Mouse (Mus musculus): ENCODE data around the gene Atg4b. TPM values are rescaled to one million over a fixed set of nuclear protein-coding genes. Genes with fewer than 3 reads are reported as not detected.
"Not testable (repeated sequence)": the region's sequence is repeated elsewhere in the genome, so short reads cannot be mapped to it uniquely, and the experiment has no call there.

The Atg4b gene
- polyA plus RNA-seq, 1 experiment from 2014 or later = 54.8 TPM

GRCm38 (mm10) chr1:93748539-93748938, 2.8 kb upstream of the Atg4b start:
- Histone ChIP-seq H3K9me3 (replicated peaks; ENCODE audit: control insufficient read depth, low read length) (no peaks in the 10 kb centered on the region), H3K9ac (ENCODE audit: low read length) (no peak overlapping the region), H3K4me1 (ENCODE audit: control insufficient read depth, insufficient read depth, low read length) (peaks cover 10% of the 10 kb centered on the region), H3K36me3 (ENCODE audit: control insufficient read depth, insufficient read depth) (peaks cover 16% of the 10 kb centered on the region), H3K4me3 (ENCODE audit: low read length) (no peak overlapping the region), H3K4me2 (ENCODE audit: low read depth, low read length) (no peak overlapping the region), H3K27me3 (ENCODE audit: control insufficient read depth, insufficient read depth, low read length) (no peaks in the 10 kb centered on the region), H3K27ac (ENCODE audit: low read length) (no peak overlapping the region)
- 94% methylated on average over 1 of the region's 1 CpGs for WGBS
- no peak for ATAC-seq (replicated peaks; ENCODE audit: extremely low read depth, insufficient read depth, low FRiP score)

- WGBS = under 1% methylated on average over 59 of the region's 59 CpGs
- peak overlapping the region; percentile 93 for H3K4me3 ChIP-seq (ENCODE audit: low read length)
- H3K36me3 ChIP-seq (ENCODE audit: control insufficient read depth, insufficient read depth) = peaks cover 16% of the 10 kb centered on the region
- ATAC-seq (replicated peaks; ENCODE audit: extremely low read depth, insufficient read depth, low FRiP score) = peak; percentile 38
- peak overlapping the region; percentile 96 for H3K9ac ChIP-seq (ENCODE audit: low read length)
- H3K9me3 ChIP-seq (replicated peaks; ENCODE audit: control insufficient read depth, low read length) = no peaks in the 10 kb centered on the region
- peak overlapping the region; percentile 90 for H3K4me2 ChIP-seq (ENCODE audit: low read depth, low read length)
- H3K27me3 ChIP-seq (ENCODE audit: control insufficient read depth, insufficient read depth, low read length) = no peaks in the 10 kb centered on the region
- H3K27ac ChIP-seq (ENCODE audit: low read length) = peak overlapping the region; percentile 92
- H3K4me1 ChIP-seq (ENCODE audit: control insufficient read depth, insufficient read depth, low read length) = peaks cover 12% of the 10 kb centered on the region
These were observed 2.7 kb downstream of the Atg4b start for GRCm38 (mm10) chr1:93753911-93754572.

GRCm38 (mm10) chr1:93754573-93755290, 3.4 kb downstream of the Atg4b start, which contains the start of gene Thap4:
Thap4 (minus strand) TSS chr1:93754864.
- peak within 1 kb of the TSS; percentile 93 for H3K4me3 ChIP-seq (ENCODE audit: low read length)
- under 1% methylated on average over 100 of the region's 121 CpGs for WGBS

GRCm38 (mm10) chr1:93755291-93755610, 4.0 kb downstream of the Atg4b start:
- WGBS = under 1% methylated on average over 13 of the region's 13 CpGs
- ATAC-seq (replicated peaks; ENCODE audit: extremely low read depth, insufficient read depth, low FRiP score) = no peak

More at GRCm38 (mm10) chr1:93754573-93755290, 3.4 kb downstream of the Atg4b start, which contains the start of gene Thap4:
- H3K9me3 ChIP-seq (replicated peaks; ENCODE audit: control insufficient read depth, low read length) = no peaks in the 10 kb centered on the region
- peaks cover 12% of the 10 kb centered on the region for H3K4me1 ChIP-seq (ENCODE audit: control insufficient read depth, insufficient read depth, low read length)
- peak within 1 kb of the TSS; percentile 92 for H3K27ac ChIP-seq (ENCODE audit: low read length)
- H3K9ac ChIP-seq (ENCODE audit: low read length) = peak within 1 kb of the TSS; percentile 96
- H3K27me3 ChIP-seq (ENCODE audit: control insufficient read depth, insufficient read depth, low read length) = no peaks in the 10 kb centered on the region
- H3K4me2 ChIP-seq (ENCODE audit: low read depth, low read length) = peak within 1 kb of the TSS; percentile 90
- H3K36me3 ChIP-seq (ENCODE audit: control insufficient read depth, insufficient read depth) = peaks cover 9% of the 10 kb centered on the region
- peak; percentile 91 for ATAC-seq (replicated peaks; ENCODE audit: extremely low read depth, insufficient read depth, low FRiP score)

GRCm38 (mm10) chr1:93755618-93756017, 4.3 kb downstream of the Atg4b start:
- Histone ChIP-seq H3K27me3 (ENCODE audit: control insufficient read depth, insufficient read depth, low read length) (no peaks in the 10 kb centered on the region), H3K36me3 (ENCODE audit: control insufficient read depth, insufficient read depth) (peaks cover under 1% of the 10 kb centered on the region), H3K27ac (ENCODE audit: low read length) (no peak overlapping the region; the same call in 1 of the 2 replicates), H3K4me1 (ENCODE audit: control insufficient read depth, insufficient read depth, low read length) (peaks cover 12% of the 10 kb centered on the region), H3K9ac (ENCODE audit: low read length) (peak overlapping the region; percentile 96), H3K4me3 (ENCODE audit: low read length) (peak overlapping the region; percentile 93), H3K9me3 (replicated peaks; ENCODE audit: control insufficient read depth, low read length) (no peaks in the 10 kb centered on the region), H3K4me2 (ENCODE audit: low read depth, low read length) (peak overlapping the region; percentile 84)
- WGBS = 24% methylated on average over 7 of the region's 7 CpGs
- ATAC-seq (replicated peaks; ENCODE audit: extremely low read depth, insufficient read depth, low FRiP score) = no peak

More at GRCm38 (mm10) chr1:93755291-93755610, 4.0 kb downstream of the Atg4b start:
- Histone ChIP-seq H3K9ac (ENCODE audit: low read length) (peak overlapping the region; percentile 96), H3K4me3 (ENCODE audit: low read length) (peak overlapping the region; percentile 93), H3K27ac (ENCODE audit: low read length) (peak overlapping the region; percentile 92), H3K36me3 (ENCODE audit: control insufficient read depth, insufficient read depth) (peaks cover 4% of the 10 kb centered on the region), H3K27me3 (ENCODE audit: control insufficient read depth, insufficient read depth, low read length) (no peaks in the 10 kb centered on the region), H3K9me3 (replicated peaks; ENCODE audit: control insufficient read depth, low read length) (no peaks in the 10 kb centered on the region), H3K4me1 (ENCODE audit: control insufficient read depth, insufficient read depth, low read length) (peaks cover 12% of the 10 kb centered on the region), H3K4me2 (ENCODE audit: low read depth, low read length) (peak overlapping the region; percentile 84)

- Histone ChIP-seq H3K9me3 (replicated peaks; ENCODE audit: control insufficient read depth, low read length) (no peaks in the 10 kb centered on the region), H3K27ac (ENCODE audit: low read length) (no peak overlapping the region), H3K36me3 (ENCODE audit: control insufficient read depth, insufficient read depth) (no peaks in the 10 kb centered on the region), H3K27me3 (ENCODE audit: control insufficient read depth, insufficient read depth, low read length) (no peaks in the 10 kb centered on the region), H3K9ac (ENCODE audit: low read length) (no peak overlapping the region), H3K4me1 (ENCODE audit: control insufficient read depth, insufficient read depth, low read length) (peaks cover 12% of the 10 kb centered on the region), H3K4me2 (ENCODE audit: low read depth, low read length) (no peak overlapping the region), H3K4me3 (ENCODE audit: low read length) (no peak overlapping the region)
- no peak for ATAC-seq (replicated peaks; ENCODE audit: extremely low read depth, insufficient read depth, low FRiP score)
These were observed 4.9 kb downstream of the Atg4b start for GRCm38 (mm10) chr1:93756154-93756553.

GRCm38 (mm10) chr1:93760076-93760475, 8.8 kb downstream of the Atg4b start:
- no peak overlapping the region for H3K9ac ChIP-seq (ENCODE audit: low read length)
- no peak for ATAC-seq (replicated peaks; ENCODE audit: extremely low read depth, insufficient read depth, low FRiP score)
- WGBS = 95% methylated on average over 1 of the region's 1 CpGs
- H3K27ac ChIP-seq (ENCODE audit: low read length) = no peak overlapping the region
- H3K4me2 ChIP-seq (ENCODE audit: low read depth, low read length) = no peak overlapping the region
- H3K36me3 ChIP-seq (ENCODE audit: control insufficient read depth, insufficient read depth) = no peaks in the 10 kb centered on the region
- H3K4me1 ChIP-seq (ENCODE audit: control insufficient read depth, insufficient read depth, low read length) = peaks cover 7% of the 10 kb centered on the region
- no peaks in the 10 kb centered on the region for H3K27me3 ChIP-seq (ENCODE audit: control insufficient read depth, insufficient read depth, low read length)
- no peaks in the 10 kb centered on the region for H3K9me3 ChIP-seq (replicated peaks; ENCODE audit: control insufficient read depth, low read length)
- H3K4me3 ChIP-seq (ENCODE audit: low read length) = no peak overlapping the region

- not testable (repeated sequence) for H3K27me3 ChIP-seq (ENCODE audit: control insufficient read depth, insufficient read depth, low read length); H3K4me1 ChIP-seq (ENCODE audit: control insufficient read depth, insufficient read depth, low read length); H3K36me3 ChIP-seq (ENCODE audit: control insufficient read depth, insufficient read depth); H3K27ac ChIP-seq (ENCODE audit: low read length); H3K4me3 ChIP-seq (ENCODE audit: low read length); H3K9ac ChIP-seq (ENCODE audit: low read length); H3K4me2 ChIP-seq (ENCODE audit: low read depth, low read length); H3K9me3 ChIP-seq (replicated peaks; ENCODE audit: control insufficient read depth, low read length); ATAC-seq (replicated peaks; ENCODE audit: extremely low read depth, insufficient read depth, low FRiP score)
- 89% methylated on average over 3 of the region's 3 CpGs for WGBS
These were observed 12.2 kb downstream of the Atg4b start for GRCm38 (mm10) chr1:93763531-93763930.

- Histone ChIP-seq H3K36me3 (ENCODE audit: control insufficient read depth, insufficient read depth) (peaks cover 9% of the 10 kb centered on the region), H3K4me3 (ENCODE audit: low read length) (no peak overlapping the region), H3K9ac (ENCODE audit: low read length) (no peak overlapping the region), H3K27me3 (ENCODE audit: control insufficient read depth, insufficient read depth, low read length) (no peaks in the 10 kb centered on the region), H3K4me2 (ENCODE audit: low read depth, low read length) (no peak overlapping the region), H3K27ac (ENCODE audit: low read length) (no peak overlapping the region), H3K9me3 (replicated peaks; ENCODE audit: control insufficient read depth, low read length) (no peaks in the 10 kb centered on the region), H3K4me1 (ENCODE audit: control insufficient read depth, insufficient read depth, low read length) (no peaks in the 10 kb centered on the region)
- ATAC-seq (replicated peaks; ENCODE audit: extremely low read depth, insufficient read depth, low FRiP score) = no peak
- 89% methylated on average over 9 of the region's 9 CpGs for WGBS
These were observed 13.7 kb downstream of the Atg4b start for GRCm38 (mm10) chr1:93764871-93765591.
